Mouse (Mus musculus) megakaryocyte, embryonic 14.5 days (primary cell): ENCODE measurements around the gene Ldb1.

Source experiments
- FLI1 ChIP-seq: IDR thresholded peaks from 2 replicates; pipeline ENCODE4 v1.6.1; 2012; ENCODE audit warnings: low read length, inconsistent platforms, mixed read lengths
- GATA1 ChIP-seq: IDR thresholded peaks from 3 replicates; pipeline ENCODE4 v1.6.1; 2012; ENCODE audit warnings: mixed read lengths, low read length, inconsistent platforms, borderline replicate concordance

DNA sequence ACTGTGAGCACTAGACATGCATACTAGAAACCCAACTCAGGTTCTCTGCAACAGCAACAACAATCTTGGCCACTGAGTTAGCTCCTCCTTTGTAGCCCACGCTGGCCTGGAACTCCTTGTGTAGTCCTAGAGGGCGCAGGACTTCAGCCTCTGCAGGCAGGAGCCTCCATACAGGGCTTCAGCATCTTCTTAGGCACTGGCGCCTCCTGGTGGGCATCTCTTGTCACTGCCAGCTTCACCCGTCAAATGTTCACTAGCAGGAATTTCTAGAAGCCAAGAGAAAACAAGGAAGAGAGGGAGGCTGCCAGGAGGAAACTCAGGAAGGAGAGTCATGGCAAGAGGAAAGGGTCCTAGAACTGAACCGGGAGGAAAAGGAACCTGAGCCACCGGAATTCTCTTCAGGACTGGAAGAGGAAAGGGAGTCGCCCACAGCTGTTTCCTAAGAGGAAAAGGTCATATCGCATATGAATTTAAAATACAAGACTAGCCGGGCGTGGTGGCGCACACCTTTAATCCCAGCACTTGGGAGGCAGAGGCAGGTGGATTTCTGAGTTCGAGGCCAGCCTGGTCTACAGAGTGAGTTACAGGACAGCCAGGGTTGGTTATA is 30.3 kb downstream of the Ldb1 start:
- no peak for TF ChIP-seq GATA1
- TF ChIP-seq FLI1: no peak
